Mouse (Mus musculus) heart, adult 2 months (tissue): Measurements from ENCODE around the gene Psmg1. TPM values are rescaled to one million over a fixed set of nuclear protein-coding genes. Genes with fewer than 3 reads are reported as not detected.

ENCODE experiments used
- DNase-seq, 2 experiments: peaks; one replicate each; pipeline ENCODE4 v3.0.0; 2021
- H3K27ac ChIP-seq: fragments of 200-600 bp; 2 replicates; pipeline ENCODE4 v1.8.1; 2022
- H3K27me3 ChIP-seq: fragments of 200-500 bp; 2 replicates; pipeline ENCODE4 v1.6.1; 2012; ENCODE audit warnings: mild to moderate bottlenecking, low read length, inconsistent platforms, mixed read lengths; ENCODE audit not compliant: control insufficient read depth, insufficient read depth
- H3K36me3 ChIP-seq: fragments of 200-500 bp; 2 replicates; pipeline ENCODE4 v1.6.1; 2012; ENCODE audit warnings: low read length, inconsistent platforms; ENCODE audit not compliant: control insufficient read depth, insufficient read depth
- H3K4me1 ChIP-seq: fragments of 200-500 bp; 2 replicates; pipeline ENCODE4 v1.6.1; 2011; ENCODE audit warnings: low read length; ENCODE audit not compliant: control insufficient read depth, insufficient read depth
- H3K4me3 ChIP-seq: fragments of 200-600 bp; 2 replicates; pipeline ENCODE4 v1.8.1; 2022
- H3K79me2 ChIP-seq: fragments of 200-500 bp; replicated peaks from 2 replicates; pipeline ENCODE4 v1.6.1; 2012; ENCODE audit warnings: mild to moderate bottlenecking, inconsistent platforms, low read length, moderate library complexity, mixed read lengths; ENCODE audit not compliant: control insufficient read depth, insufficient read depth
- H3K9ac ChIP-seq: fragments of 200-500 bp; 2 replicates; pipeline ENCODE4 v1.6.1; 2012; ENCODE audit warnings: low read depth, mild to moderate bottlenecking, control low read depth, inconsistent platforms, low read length, mixed read lengths
- CTCF ChIP-seq: fragments of 200-600 bp; IDR thresholded peaks from 2 replicates; pipeline ENCODE4 v1.8.1; 2022; ENCODE audit warnings: antibody characterized with exemption, mild to moderate bottlenecking, moderate library complexity
- EP300 ChIP-seq: fragments of 200-500 bp; IDR thresholded peaks from 2 replicates; pipeline ENCODE4 v1.6.1; 2011; ENCODE audit warnings: low read depth, low read length, control low read depth; ENCODE audit not compliant: insufficient read depth
- POLR2A ChIP-seq: fragments of 200-500 bp; IDR thresholded peaks from 2 replicates; pipeline ENCODE4 v1.6.1; 2011; ENCODE audit warnings: mild to moderate bottlenecking, low read depth, low read length, control low read depth; ENCODE audit not compliant: insufficient read depth
- WGBS: fragments of 180-500 bp; shearing (Covaris S2); methylation state at CpG from one replicate; pipeline ENCODE4 v1.1.7; 2018; 5-methylcytosine and 5-hydroxymethylcytosine counted together
- intact Hi-C: fragments of 180-260 bp; cut with DNase I; formaldehyde crosslinking; loops from one replicate; pipeline ENCODE4 v1.15.1; 2025
- polyA plus RNA-seq: library from polyadenylated mRNA; depleted of rRNA; stranded (reverse); fragments of >200 nt; gene quantifications from 2 replicates; pipeline ENCODE4 v1.2.3, GENCODE M21; 2012
- total RNA-seq, 2 experiments: library from RNA; stranded (reverse); gene quantifications; 2 replicates each; pipeline ENCODE4 v1.2.3; 2021

Gene Psmg1
- total and polyA plus RNA-seq, 3 experiments = 24.4 to 25.0 (median 24.7) TPM

GRCm38 (mm10) chr16:95992596-95992995, 1.8 kb upstream of the Psmg1 start:
- Histone ChIP-seq H3K27me3 (no peaks in the 10 kb centered on the region), H3K79me2 (no peaks in the 10 kb centered on the region), H3K36me3 (no peaks in the 10 kb centered on the region; the same call in none of the 2 replicates), H3K27ac (no peak overlapping the region), H3K4me1 (no peaks in the 10 kb centered on the region), H3K4me3 (no peak overlapping the region), H3K9ac (no peak overlapping the region)
- 58% methylated on average over 5 of the region's 5 CpGs for WGBS
- no peak for DNase-seq
- TF ChIP-seq POLR2A (no peak), EP300 (no peak), CTCF (no peak)
- intact Hi-C loops = loop anchor here (5.0 kb wide), 1 partner anchor 155 kb away; the partner anchor contains the start of gene Wrb

GRCm38 (mm10) chr16:95991122-95991900, 551 bp upstream of the Psmg1 start:
- H3K36me3 ChIP-seq = no peaks in the 10 kb centered on the region; the same call in none of the 2 replicates
- no peak for TF ChIP-seq EP300
- TF ChIP-seq POLR2A = no peak; the same call in 1 of the 2 replicates
- TF ChIP-seq CTCF = 0 out of 2 replicates have a peak, but pooled peaks have one; percentile 16
- H3K79me2 ChIP-seq = no peaks in the 10 kb centered on the region
- peak overlapping the region; percentile 79 for H3K4me3 ChIP-seq
- peak overlapping the region; percentile 82 for H3K9ac ChIP-seq
- intact Hi-C loops = loop anchor here (2.0 to 5.0 kb wide), 2 partner anchors 91 to 156 kb away; partner anchors contain the start of genes Brwd1 and Wrb
- peak overlapping the region; percentile 89 for H3K27ac ChIP-seq
- WGBS = 8% methylated on average over 10 of the region's 10 CpGs
- H3K4me1 ChIP-seq = no peaks in the 10 kb centered on the region
- DNase-seq = no peak
- H3K27me3 ChIP-seq = no peaks in the 10 kb centered on the region

GRCm38 (mm10) chr16:95984911-95985310, 5.8 kb downstream of the Psmg1 start:
- no peak overlapping the region for H3K27ac ChIP-seq
- no peak overlapping the region for H3K9ac ChIP-seq
- H3K4me1 ChIP-seq = no peaks in the 10 kb centered on the region
- no peaks in the 10 kb centered on the region for H3K27me3 ChIP-seq
- intact Hi-C loops = no loop called here
- no peak overlapping the region for H3K4me3 ChIP-seq
- no peak for DNase-seq
- TF ChIP-seq POLR2A (no peak), EP300 (no peak), CTCF (no peak)
- WGBS = 80% methylated on average over 5 of the region's 5 CpGs
- H3K79me2 ChIP-seq = no peaks in the 10 kb centered on the region
- no peaks in the 10 kb centered on the region; the same call in 1 of the 2 replicates for H3K36me3 ChIP-seq

GRCm38 (mm10) chr16:95983601-95984000, 7.2 kb downstream of the Psmg1 start:
- H3K4me1 ChIP-seq = no peaks in the 10 kb centered on the region
- WGBS = 80% methylated on average over 7 of the region's 7 CpGs
- intact Hi-C loops = no loop called here
- H3K9ac ChIP-seq = no peak overlapping the region
- H3K4me3 ChIP-seq = no peak overlapping the region
- no peaks in the 10 kb centered on the region for H3K79me2 ChIP-seq
- H3K27me3 ChIP-seq = no peaks in the 10 kb centered on the region
- peak; percentile 44 for TF ChIP-seq CTCF
- TF ChIP-seq EP300 = no peak
- DNase-seq = no peak
- no peak overlapping the region for H3K27ac ChIP-seq
- H3K36me3 ChIP-seq = no peaks in the 10 kb centered on the region

GRCm38 (mm10) chr16:95970841-95971240, 19.9 kb downstream of the Psmg1 start:
- intact Hi-C loops = no loop called here
- DNase-seq = no peak
- Histone ChIP-seq H3K4me3 (no peak overlapping the region), H3K79me2 (no peaks in the 10 kb centered on the region), H3K27ac (no peak overlapping the region), H3K9ac (no peak overlapping the region), H3K4me1 (no peaks in the 10 kb centered on the region), H3K27me3 (no peaks in the 10 kb centered on the region), H3K36me3 (no peaks in the 10 kb centered on the region)
- 85% methylated on average over 2 of the region's 2 CpGs for WGBS
- TF ChIP-seq POLR2A (no peak), CTCF (no peak), EP300 (no peak)

- H3K4me3 ChIP-seq = no peak overlapping the region
- no peak for DNase-seq
- no peaks in the 10 kb centered on the region for H3K79me2 ChIP-seq
- H3K27me3 ChIP-seq = no peaks in the 10 kb centered on the region
- no peak overlapping the region for H3K27ac ChIP-seq
- no peak for TF ChIP-seq POLR2A
- TF ChIP-seq EP300 = no peak
- TF ChIP-seq CTCF = no peak
- H3K4me1 ChIP-seq = no peaks in the 10 kb centered on the region
- intact Hi-C loops = loop anchor here (5.0 kb wide), 1 partner anchor 615 kb away; no protein-coding TSS in a partner anchor
- 37% methylated on average over 11 of the region's 11 CpGs for WGBS
- no peaks in the 10 kb centered on the region for H3K36me3 ChIP-seq
- no peak overlapping the region for H3K9ac ChIP-seq
These were observed 23.3 kb downstream of the Psmg1 start for GRCm38 (mm10) chr16:95967455-95967854.
